Mouse (Mus musculus) midbrain, embryonic 11.5 days (tissue): ENCODE measurements around the gene Wnt6. TPM values are rescaled to one million over a fixed set of nuclear protein-coding genes. Genes with fewer than 3 reads are reported as not detected.

Source experiments
- ATAC-seq: fragments of 200-750 bp; cut with Nextera tagmentation; 2 replicates; pipeline ENCODE4 v1.8.0; 2017; ENCODE audit warnings: moderate TSS enrichment, moderate library complexity; ENCODE audit not compliant: low FRiP score
- DNase-seq: peaks from one replicate; pipeline ENCODE4 v3.0.0; 2015; ENCODE audit warnings: low spot score; ENCODE audit errors: missing footprints
- H3K27ac ChIP-seq: fragments of 300-500 bp; sonication (generic); 2 replicates; pipeline ENCODE4 v1.5.1; 2014; ENCODE audit warnings: low read depth, low read length
- H3K27me3 ChIP-seq: fragments of 300-500 bp; sonication (generic); 2 replicates; pipeline ENCODE4 v1.6.1; 2014; ENCODE audit warnings: mild to moderate bottlenecking, low read length, moderate library complexity, mixed read lengths; ENCODE audit not compliant: control insufficient read depth, insufficient read depth
- H3K36me3 ChIP-seq: fragments of 300-500 bp; sonication (generic); 2 replicates; pipeline ENCODE4 v1.6.1; 2014; ENCODE audit warnings: mild to moderate bottlenecking, low read length, moderate library complexity, mixed read lengths; ENCODE audit not compliant: control insufficient read depth, insufficient read depth
- H3K4me1 ChIP-seq: fragments of 300-500 bp; sonication (generic); 2 replicates; pipeline ENCODE4 v1.6.1; 2014; ENCODE audit warnings: low read length; ENCODE audit not compliant: control insufficient read depth, insufficient read depth
- H3K4me2 ChIP-seq: fragments of 300-500 bp; sonication (generic); 2 replicates; pipeline ENCODE4 v1.6.1; 2014; ENCODE audit warnings: mild to moderate bottlenecking, moderate library complexity
- H3K4me3 ChIP-seq: fragments of 300-500 bp; sonication (generic); 2 replicates; pipeline ENCODE4 v1.5.1; 2014; ENCODE audit warnings: low read depth, low read length
- H3K9ac ChIP-seq: fragments of 300-500 bp; sonication (generic); 2 replicates; pipeline ENCODE4 v1.6.1; 2014; ENCODE audit warnings: low read length
- H3K9me3 ChIP-seq: fragments of 300-500 bp; sonication (generic); 2 replicates; pipeline ENCODE4 v1.6.1; 2016; ENCODE audit warnings: low read length; ENCODE audit not compliant: control insufficient read depth
- WGBS: fragments of 180-500 bp; shearing (Covaris S2); extraction: QIAGEN DNeasy Blood & Tissue Kit; methylation state at CpG from one replicate; pipeline ENCODE4 v1.1.7; 2014; 5-methylcytosine and 5-hydroxymethylcytosine counted together
- polyA plus RNA-seq: library from polyadenylated mRNA; unstranded; fragments of >200 nt; fragmentation: Nextera tagmentation; extraction: Ambion mirVana; gene quantifications from 2 replicates; pipeline ENCODE4 v1.2.1, GENCODE M21; 2014

The Wnt6 gene
- polyA plus RNA-seq, 1 experiment from 2014 or later: 3.4 TPM

- no peak overlapping the region for H3K4me3 ChIP-seq
- 5% methylated on average over 7 of the region's 7 CpGs for WGBS
- H3K4me1 ChIP-seq: peaks cover 19% of the 10 kb centered on the region
- H3K9me3 ChIP-seq: no peaks in the 10 kb centered on the region
- ATAC-seq: peak; percentile 33
- H3K9ac ChIP-seq: no peak overlapping the region
- no peaks in the 10 kb centered on the region for H3K36me3 ChIP-seq
- no peak overlapping the region for H3K27ac ChIP-seq
- DNase-seq: peak; percentile 100
- no peak overlapping the region for H3K4me2 ChIP-seq
- peaks cover 93% of the 10 kb centered on the region for H3K27me3 ChIP-seq
Observed at GRCm38 (mm10) chr1:74787846-74788245, 16.2 kb downstream of the Wnt6 start.

- Histone ChIP-seq H3K27me3 (peaks cover 93% of the 10 kb centered on the region), H3K9me3 (no peaks in the 10 kb centered on the region), H3K9ac (no peak overlapping the region), H3K4me3 (no peak overlapping the region), H3K36me3 (no peaks in the 10 kb centered on the region), H3K27ac (no peak overlapping the region), H3K4me2 (no peak overlapping the region), H3K4me1 (peaks cover 17% of the 10 kb centered on the region)
- no peak for ATAC-seq
- 17% methylated on average over 6 of the region's 6 CpGs for WGBS
- peak; percentile 85 for DNase-seq
Observed at GRCm38 (mm10) chr1:74788603-74789176, 17.0 kb downstream of the Wnt6 start.

- Histone ChIP-seq H3K4me3 (no peak overlapping the region), H3K36me3 (no peaks in the 10 kb centered on the region), H3K4me2 (no peak overlapping the region), H3K27ac (no peak overlapping the region), H3K27me3 (peaks cover 93% of the 10 kb centered on the region), H3K9ac (no peak overlapping the region), H3K4me1 (peaks cover 22% of the 10 kb centered on the region), H3K9me3 (no peaks in the 10 kb centered on the region)
- no peak for ATAC-seq
- WGBS: 11% methylated on average over 3 of the region's 3 CpGs
- DNase-seq: peak; percentile 86
Observed at GRCm38 (mm10) chr1:74790095-74790494, 18.4 kb downstream of the Wnt6 start.

- Histone ChIP-seq H3K4me2 (peak within 1 kb of the TSS; percentile 34), H3K9ac (0 out of 2 replicates have a peak within 1 kb of the TSS, but pooled peaks have one; percentile 24), H3K27me3 (peaks cover 94% of the 10 kb centered on the region), H3K36me3 (no peaks in the 10 kb centered on the region), H3K9me3 (no peaks in the 10 kb centered on the region), H3K4me1 (peaks cover 25% of the 10 kb centered on the region), H3K27ac (no peak within 1 kb of the TSS), H3K4me3 (peak within 1 kb of the TSS; percentile 18)
- no peak for DNase-seq
- no peak; the same call in 1 of the 2 replicates for ATAC-seq
- WGBS: under 1% methylated on average over 10 of the region's 11 CpGs
Observed at GRCm38 (mm10) chr1:74791249-74791648, 19.6 kb downstream of the Wnt6 start, which contains the start of gene Wnt10a. TSS of gene Wnt10a (plus strand) at chr1:74791516.

- ATAC-seq (no peak), DNase-seq (peak; percentile 91)
- no peaks in the 10 kb centered on the region for H3K9me3 ChIP-seq
- no peaks in the 10 kb centered on the region for H3K36me3 ChIP-seq
- H3K9ac ChIP-seq: no peak overlapping the region
- peaks cover 35% of the 10 kb centered on the region for H3K4me1 ChIP-seq
- H3K4me2 ChIP-seq: no peak overlapping the region
- 6% methylated on average over 19 of the region's 19 CpGs for WGBS
- H3K4me3 ChIP-seq: no peak overlapping the region
- H3K27ac ChIP-seq: no peak overlapping the region
- peaks cover 84% of the 10 kb centered on the region for H3K27me3 ChIP-seq
Observed at GRCm38 (mm10) chr1:74792831-74793660, 21.4 kb downstream of the Wnt6 start.

GRCm38 (mm10) chr1:74794487-74795144, 22.9 kb downstream of the Wnt6 start:
- Histone ChIP-seq H3K9me3 (no peaks in the 10 kb centered on the region), H3K4me1 (peaks cover 35% of the 10 kb centered on the region), H3K9ac (peak overlapping the region; percentile 12; the same call in 1 of the 2 replicates), H3K36me3 (no peaks in the 10 kb centered on the region), H3K27me3 (peaks cover 84% of the 10 kb centered on the region), H3K27ac (no peak overlapping the region), H3K4me2 (peak overlapping the region; percentile 43), H3K4me3 (peak overlapping the region; percentile 19; the same call in 1 of the 2 replicates)
- DNase-seq: peak; percentile 94
- under 1% methylated on average over 29 of the region's 38 CpGs for WGBS
- peak; percentile 26 for ATAC-seq

- no peak for ATAC-seq
- DNase-seq: no peak
- H3K36me3 ChIP-seq: no peaks in the 10 kb centered on the region
- H3K4me1 ChIP-seq: peaks cover 35% of the 10 kb centered on the region
- WGBS: 4% methylated on average over 6 of the region's 11 CpGs
- peaks cover 84% of the 10 kb centered on the region for H3K27me3 ChIP-seq
- peak overlapping the region; percentile 43 for H3K4me2 ChIP-seq
- H3K27ac ChIP-seq: no peak overlapping the region
- H3K9me3 ChIP-seq: no peaks in the 10 kb centered on the region
- peak overlapping the region; percentile 19; the same call in 1 of the 2 replicates for H3K4me3 ChIP-seq
- H3K9ac ChIP-seq: no peak overlapping the region
Observed at GRCm38 (mm10) chr1:74795145-74795529, 23.4 kb downstream of the Wnt6 start.

- DNase-seq: peak; percentile 92
- Histone ChIP-seq H3K9me3 (no peaks in the 10 kb centered on the region), H3K4me1 (peaks cover 30% of the 10 kb centered on the region), H3K36me3 (no peaks in the 10 kb centered on the region), H3K9ac (no peak overlapping the region), H3K27me3 (peaks cover 82% of the 10 kb centered on the region), H3K4me3 (no peak overlapping the region), H3K27ac (no peak overlapping the region), H3K4me2 (no peak overlapping the region)
- WGBS: 7% methylated on average over 5 of the region's 5 CpGs
- ATAC-seq: peak; percentile 82
Observed at GRCm38 (mm10) chr1:74797459-74797858, 25.8 kb downstream of the Wnt6 start.
